Mouse (Mus musculus) myocyte (in vitro differentiated cells): ENCODE results near the gene Lrrc29. TPM values are rescaled to one million over a fixed set of nuclear protein-coding genes. Genes with fewer than 3 reads are reported as not detected.
A peak's percentile ranks its signal among the peaks of the same experiment; 100 is the strongest.

Source experiments
- H3K27me3 ChIP-seq: one replicate; pipeline ENCODE4 v1.6.1; 2011; ENCODE audit not compliant: control insufficient read depth, insufficient read depth, insufficient read length
- H3K36me3 ChIP-seq: one replicate; pipeline ENCODE4 v1.6.1; 2011; ENCODE audit not compliant: control insufficient read depth, insufficient read depth
- H3K4me2 ChIP-seq: one replicate; pipeline ENCODE4 v1.6.1; 2011; ENCODE audit warnings: low read depth, control low read depth
- H3K4me3 ChIP-seq: one replicate; pipeline ENCODE4 v1.5.1; 2011; ENCODE audit warnings: mild to moderate bottlenecking, control low read depth, moderate library complexity
- H3K79me2 ChIP-seq: one replicate; pipeline ENCODE4 v1.6.1; 2011; ENCODE audit not compliant: control insufficient read depth, insufficient read depth
- H3ac ChIP-seq: one replicate; pipeline ENCODE4 v1.6.1; 2011; ENCODE audit not compliant: control insufficient read depth, insufficient read length
- CEBPB ChIP-seq: IDR thresholded peaks from 2 replicates; pipeline ENCODE4 v1.6.1; 2011; ENCODE audit warnings: mild to moderate bottlenecking, moderate library complexity; ENCODE audit not compliant: poor library complexity, insufficient read depth, severe bottlenecking
- E2F4 ChIP-seq: IDR thresholded peaks from one replicate; pipeline ENCODE4 v1.6.1; 2011; ENCODE audit warnings: mild to moderate bottlenecking, control low read depth, moderate library complexity; ENCODE audit not compliant: insufficient read depth
- MAX ChIP-seq: IDR thresholded peaks from one replicate; pipeline ENCODE4 v1.6.1; 2011; ENCODE audit warnings: low read depth, mild to moderate bottlenecking, control low read depth
- MYOD1 ChIP-seq, 3 experiments: IDR thresholded peaks; one replicate each; pipeline ENCODE4 v1.6.1; 2011; ENCODE audit warnings: control low read depth in 2 of 3, low read depth in 2 of 3, mild to moderate bottlenecking in 2 of 3, moderate library complexity in 1 of 3; ENCODE audit not compliant: insufficient read length in 2 of 3, control insufficient read depth in 1 of 3
- MYOG ChIP-seq, 3 experiments: IDR thresholded peaks; one replicate each; pipeline ENCODE4 v1.6.1; 2011; ENCODE audit warnings: control low read depth in 2 of 3, low read depth in 2 of 3, mild to moderate bottlenecking in 2 of 3; ENCODE audit not compliant: insufficient read length in 2 of 3, control insufficient read depth in 1 of 3, insufficient read depth in 1 of 3
- POLR2A ChIP-seq: IDR thresholded peaks from one replicate; pipeline ENCODE4 v1.6.1; 2011; ENCODE audit warnings: low read depth, mild to moderate bottlenecking, control low read depth, moderate library complexity; ENCODE audit not compliant: insufficient read length
- POLR2AphosphoS2 ChIP-seq: IDR thresholded peaks from one replicate; pipeline ENCODE4 v1.6.1; 2011; ENCODE audit warnings: low read depth, control low read depth; ENCODE audit not compliant: insufficient read length
- REST ChIP-seq: IDR thresholded peaks from one replicate; pipeline ENCODE4 v1.6.1; 2011; ENCODE audit warnings: mild to moderate bottlenecking, control low read depth, moderate library complexity; ENCODE audit not compliant: insufficient read depth, insufficient read length
- SRF ChIP-seq: IDR thresholded peaks from one replicate; pipeline ENCODE4 v1.6.1; 2011; ENCODE audit warnings: low read depth; ENCODE audit not compliant: control insufficient read depth, insufficient read length
- TCF12 ChIP-seq: IDR thresholded peaks from one replicate; pipeline ENCODE4 v1.6.1; 2011; ENCODE audit warnings: mild to moderate bottlenecking, control low read depth; ENCODE audit not compliant: poor library complexity, insufficient read depth, severe bottlenecking
- TCF3 ChIP-seq: IDR thresholded peaks from one replicate; pipeline ENCODE4 v1.6.1; 2011; ENCODE audit warnings: low read depth, control low read depth; ENCODE audit not compliant: insufficient read length
- USF1 ChIP-seq: IDR thresholded peaks from one replicate; pipeline ENCODE4 v1.6.1; 2011; ENCODE audit warnings: low read depth, mild to moderate bottlenecking, control low read depth, moderate library complexity
- polyA plus RNA-seq: library from polyadenylated mRNA; unstranded; fragments of >200 nt; fragmentation: generic; extraction: Trizol; gene quantifications from one replicate; pipeline ENCODE4 v1.2.1, GENCODE M21; 2012; ENCODE audit warnings: missing spikeins

The Lrrc29 gene
- polyA plus RNA-seq, 1 experiment = 1.8 TPM

DNA sequence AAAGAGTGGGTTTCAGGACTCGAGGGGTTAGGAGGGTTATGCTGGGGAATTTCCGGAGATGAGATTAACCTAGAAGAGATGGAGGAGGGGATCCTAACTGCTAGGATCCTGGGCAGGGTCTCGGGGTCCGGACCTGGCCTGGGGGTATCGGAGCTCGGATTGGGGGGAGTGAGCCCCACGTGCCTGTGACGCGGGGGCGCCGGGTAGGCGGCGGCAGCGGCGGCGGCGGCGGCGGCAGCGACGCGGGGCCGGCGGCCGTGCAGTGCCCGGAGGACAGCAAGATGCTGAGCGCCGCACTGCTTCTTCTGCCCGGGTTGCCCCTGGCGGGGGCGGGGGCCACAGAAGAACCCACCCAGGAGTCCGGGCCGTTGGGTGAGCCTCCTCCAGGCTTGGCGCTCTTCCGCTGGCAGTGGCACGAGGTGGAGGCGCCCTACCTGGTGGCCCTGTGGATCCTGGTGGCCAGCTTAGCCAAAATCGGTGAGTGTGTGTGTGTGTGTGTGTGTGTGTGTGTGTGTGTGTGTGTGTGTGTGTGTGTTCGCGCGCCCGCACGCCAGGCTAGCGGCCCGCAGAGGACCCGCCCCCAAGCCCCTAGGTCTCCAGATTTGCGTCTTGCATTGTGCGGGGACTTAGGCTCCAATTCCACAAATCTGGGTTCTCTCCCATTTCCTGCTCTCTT, 23.2 kb upstream of the Lrrc29 start:
- no peaks in the 10 kb centered on the region for H3K36me3 ChIP-seq
- peak overlapping the region; percentile 21 for H3ac ChIP-seq
- H3K4me2 ChIP-seq = peak overlapping the region; percentile 89
- H3K27me3 ChIP-seq = no peaks in the 10 kb centered on the region
- H3K4me3 ChIP-seq = peak overlapping the region; percentile 94
- peaks cover 33% of the 10 kb centered on the region for H3K79me2 ChIP-seq
- peak; percentile 31 for TF ChIP-seq POLR2A
- peak; percentile 37 for TF ChIP-seq USF1
- TF ChIP-seq TCF12 = no peak

DNA sequence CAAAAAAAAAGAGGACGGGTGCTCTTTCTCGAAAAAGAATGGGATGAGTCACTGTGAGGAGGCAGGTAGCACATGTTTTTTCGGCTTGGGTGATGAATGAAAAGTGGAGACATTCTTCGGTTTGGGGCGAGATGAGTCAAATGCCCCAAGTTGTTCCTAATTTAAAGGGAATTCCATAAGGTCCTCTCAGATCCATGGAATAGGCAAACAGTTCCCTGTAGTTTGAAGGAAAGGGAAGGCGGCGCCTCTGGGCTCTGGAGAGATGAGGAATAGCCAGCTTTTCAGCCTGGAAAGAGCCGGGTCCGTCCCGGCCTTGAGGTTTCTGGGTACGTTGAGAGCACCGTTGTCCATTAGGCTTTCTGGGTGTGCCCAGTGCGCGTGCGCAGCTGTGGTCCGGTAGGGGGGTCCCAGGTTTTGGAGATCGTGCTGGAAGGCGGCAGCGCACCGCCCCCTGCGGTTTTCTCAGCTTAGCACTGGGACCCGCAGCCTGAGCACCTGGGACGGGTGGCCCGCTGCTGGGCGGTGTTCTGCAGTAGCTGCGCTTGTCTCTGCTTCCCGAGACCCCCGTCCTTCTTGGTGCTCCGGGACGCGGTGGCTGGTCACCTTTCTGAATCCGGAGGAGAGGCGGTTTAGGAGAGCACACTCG, 22.5 kb upstream of the Lrrc29 start, which contains the start of gene Slc9a5:
Gene Slc9a5, plus strand, starts transcription at position 394 of the 646 bp plus-strand sequence.
- Histone ChIP-seq H3K79me2 (peaks cover 40% of the 10 kb centered on the region), H3K4me2 (peak within 1 kb of the TSS; percentile 92), H3K27me3 (no peaks in the 10 kb centered on the region), H3K36me3 (no peaks in the 10 kb centered on the region), H3K4me3 (peak within 1 kb of the TSS; percentile 94), H3ac (peak within 1 kb of the TSS; percentile 27)
- TF ChIP-seq MYOG (IDR thresholded peaks at IDR 0.05; ENCODE audit: control insufficient read depth in 1 of 3, insufficient read depth in 1 of 3, insufficient read length in 2 of 3, low read depth in 2 of 3) (peak in 1 of 3 experiments; percentile 49), POLR2A (no peak)

DNA sequence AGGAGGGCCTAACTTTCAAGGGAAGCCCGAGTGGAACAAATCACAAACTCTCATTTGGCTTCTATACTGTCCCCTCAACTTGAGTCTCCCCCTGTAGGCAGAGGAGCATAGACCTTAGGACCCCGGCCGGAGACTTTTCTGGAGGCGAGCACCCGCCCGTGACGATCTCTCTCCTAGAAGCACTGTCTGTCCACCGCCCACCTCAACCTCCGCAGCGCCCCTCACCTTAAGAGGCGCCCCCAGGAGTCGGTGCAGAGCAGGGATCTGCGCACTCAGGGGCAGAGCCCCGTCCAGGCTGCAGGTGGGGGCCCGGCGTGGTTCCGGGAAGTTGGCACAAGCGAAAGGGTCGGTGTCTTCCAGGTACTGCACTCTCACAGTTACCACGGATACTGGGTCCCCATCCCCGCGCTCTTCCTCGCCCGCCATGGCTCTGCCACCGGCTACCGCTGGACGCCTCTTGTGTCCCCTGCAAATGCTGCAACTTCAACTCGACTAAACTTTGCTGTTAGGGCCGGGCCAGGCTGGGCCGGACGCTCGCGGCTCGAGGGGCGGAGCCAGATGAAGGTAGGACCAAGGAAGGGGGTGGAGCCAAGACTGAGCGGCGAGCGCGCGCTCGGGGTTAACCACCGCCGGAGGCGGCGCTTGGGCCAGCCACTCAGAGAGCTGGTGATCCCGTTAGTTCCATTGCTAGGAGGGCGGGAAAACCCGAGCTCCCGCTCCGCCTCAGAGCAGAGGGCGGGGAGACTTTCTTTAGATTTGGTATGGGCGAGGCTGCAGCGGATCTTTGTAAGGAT, 21.5 kb upstream of the Lrrc29 start, which contains the start of gene Fhod1:
Gene Fhod1, minus strand, starts transcription at position 526 of the 794 bp plus-strand sequence.
- no peak for TF ChIP-seq MAX
- peak; percentile 85 for TF ChIP-seq POLR2AphosphoS2
- peak; percentile 12 for TF ChIP-seq SRF
- TF ChIP-seq MYOG (IDR thresholded peaks at IDR 0.05; ENCODE audit: control insufficient read depth in 1 of 3, insufficient read depth in 1 of 3, insufficient read length in 2 of 3, low read depth in 2 of 3) = peak in 1 of 3 experiments; percentile 4
- TF ChIP-seq USF1 = no peak
- TF ChIP-seq E2F4 = peak; percentile 85
- TF ChIP-seq REST = no peak
- TF ChIP-seq POLR2A = peak; percentile 92
- TF ChIP-seq TCF12 = no peak
- TF ChIP-seq MYOD1 (IDR thresholded peaks at IDR 0.05; ENCODE audit: control insufficient read depth in 1 of 3, insufficient read length in 2 of 3, low read depth in 2 of 3) = no peak
- TF ChIP-seq TCF3 = no peak
- no peak for TF ChIP-seq CEBPB

DNA sequence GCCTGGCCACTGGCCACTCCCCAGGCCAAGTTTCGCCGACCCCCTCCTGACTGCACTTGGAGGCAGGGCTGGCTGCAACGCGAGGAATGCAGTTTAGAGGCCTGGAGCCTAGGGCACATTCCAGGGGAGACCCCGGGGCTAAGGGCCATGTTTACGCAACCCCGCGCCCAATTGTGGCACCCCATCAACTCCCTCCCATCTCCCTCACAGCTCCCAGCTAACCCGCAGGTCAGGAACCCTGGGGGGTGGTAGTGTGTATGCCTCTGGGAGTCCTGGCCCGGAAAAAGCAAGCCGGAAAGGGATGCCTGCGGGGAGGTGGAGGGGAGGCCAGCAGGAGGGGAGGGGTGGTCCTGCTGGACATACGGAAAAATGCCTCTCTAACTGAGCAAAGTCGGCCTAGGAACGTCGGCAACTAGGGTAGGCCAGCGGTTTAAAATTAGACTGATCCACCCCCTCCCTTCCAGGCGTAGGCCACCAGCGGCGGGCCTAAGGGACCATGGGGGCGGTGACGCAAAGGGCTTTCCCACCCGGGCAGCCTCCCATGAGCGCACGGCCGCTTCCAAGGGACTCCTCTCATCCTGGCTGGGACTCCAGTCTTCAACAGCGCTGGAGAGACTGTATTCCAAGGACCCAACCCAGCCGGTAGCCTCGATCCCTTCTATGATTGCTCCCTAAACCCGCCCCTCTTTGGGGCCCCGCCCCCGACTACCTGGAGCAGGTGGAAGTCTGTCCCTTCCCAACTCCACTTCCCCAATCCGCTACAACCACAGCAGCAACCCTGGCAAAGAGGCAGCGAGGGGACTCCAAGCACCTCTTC, 20.7 kb upstream of the Lrrc29 start:
- peak; percentile 42 for TF ChIP-seq POLR2A
- no peak for TF ChIP-seq CEBPB
- no peak for TF ChIP-seq REST
- TF ChIP-seq MYOG (IDR thresholded peaks at IDR 0.05; ENCODE audit: control insufficient read depth in 1 of 3, insufficient read depth in 1 of 3, insufficient read length in 2 of 3, low read depth in 2 of 3) = peak in 1 of 3 experiments; percentile 6
- no peak for TF ChIP-seq TCF12
- no peak for TF ChIP-seq POLR2AphosphoS2
- no peak for TF ChIP-seq TCF3
- TF ChIP-seq MYOD1 (IDR thresholded peaks at IDR 0.05; ENCODE audit: control insufficient read depth in 1 of 3, insufficient read length in 2 of 3, low read depth in 2 of 3) = peak in 1 of 3 experiments; percentile 31
- no peak for TF ChIP-seq MAX
- H3K36me3 ChIP-seq = peaks cover 9% of the 10 kb centered on the region
- peak overlapping the region; percentile 92 for H3K4me2 ChIP-seq
- H3K79me2 ChIP-seq = peaks cover 58% of the 10 kb centered on the region
- H3K27me3 ChIP-seq = no peaks in the 10 kb centered on the region
- peak overlapping the region; percentile 27 for H3ac ChIP-seq
- peak overlapping the region; percentile 94 for H3K4me3 ChIP-seq

More for the DNA sequence above, 21.5 kb upstream of the Lrrc29 start, which contains the start of gene Fhod1:
- Histone ChIP-seq H3K4me2 (peak within 1 kb of the TSS; percentile 92), H3K79me2 (peaks cover 49% of the 10 kb centered on the region), H3K4me3 (peak within 1 kb of the TSS; percentile 94), H3K36me3 (peaks cover 5% of the 10 kb centered on the region), H3K27me3 (no peaks in the 10 kb centered on the region), H3ac (peak within 1 kb of the TSS; percentile 27)
